Mouse (Mus musculus): Measurements from ENCODE around the gene Carnmt1.

GRCm38 (mm10) chr19:18638949-18639348, 31.6 kb upstream of the Carnmt1 start:
- no peak for TF ChIP-seq CTCF (IDR thresholded peaks at IDR 0.05; ENCODE audit: low read depth, low read length)
- no peak for TF ChIP-seq POLR2A (IDR thresholded peaks at IDR 0.05; ENCODE audit: borderline replicate concordance, low read depth, low read length)

Data from bone marrow macrophage, adult 2 months (primary cell).